Mouse (Mus musculus) layer of hippocampus, postnatal 36 days (tissue): ENCODE results near the gene Syngap1. TPM values are rescaled to one million over a fixed set of nuclear protein-coding genes. Genes with fewer than 3 reads are reported as not detected.
A peak's percentile ranks its signal among the peaks of the same experiment; 100 is the strongest.
"Not testable (repeated sequence)": the region's sequence is repeated elsewhere in the genome, so short reads cannot be mapped to it uniquely, and the experiment has no call there.

Source experiments
- DNase-seq, 2 experiments: peaks; one replicate each; pipeline ENCODE4 v3.0.0; 2022
- total RNA-seq, 2 experiments: library from RNA; stranded (reverse); gene quantifications; 2 replicates each; pipeline ENCODE4 v1.2.3; 2021

The Syngap1 gene
- 100 to 1,000 TPM; 449 to 485 TPM for total RNA-seq

DNA sequence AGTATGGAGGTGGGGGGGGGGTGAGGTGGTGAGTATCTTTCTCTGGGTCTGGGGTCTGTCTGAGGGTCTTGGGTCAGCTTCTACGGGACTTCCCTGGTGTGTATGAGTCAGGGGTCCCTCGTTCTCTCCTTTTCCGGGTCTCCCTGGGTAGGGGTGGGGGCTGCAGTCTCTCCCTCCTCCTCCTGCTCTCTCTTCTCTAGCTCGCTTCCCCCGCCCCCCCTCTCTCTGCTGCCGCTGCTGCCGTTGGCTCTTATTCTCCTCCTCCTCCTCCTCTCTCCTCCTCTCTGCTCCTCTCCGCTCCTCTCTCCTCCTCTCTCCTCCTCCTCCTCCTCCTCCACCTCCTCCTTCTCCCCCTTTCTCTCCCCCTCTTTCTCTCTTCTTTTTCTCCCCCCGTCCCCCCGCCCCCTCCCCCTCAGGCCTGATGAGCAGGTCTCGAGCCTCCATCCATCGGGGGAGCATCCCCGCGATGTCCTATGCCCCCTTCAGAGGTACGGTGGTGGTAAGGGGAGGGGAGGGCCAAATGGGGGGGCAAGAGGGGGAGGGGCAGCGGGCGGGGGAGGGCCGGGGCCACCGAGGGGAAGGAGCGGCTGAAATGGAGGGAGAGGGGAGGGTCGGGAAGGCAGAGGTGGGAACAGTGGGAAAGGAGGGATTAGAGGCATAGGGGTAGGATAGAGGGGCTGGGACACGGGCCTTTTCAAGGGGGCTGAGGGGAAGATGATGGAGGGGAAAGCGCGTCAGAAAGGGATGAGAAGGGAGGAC lies at the start of gene Syngap1:
Syngap1 (plus strand) TSS at position 223 of the 759 bp plus-strand sequence.
- peak in 1 of 2 experiments; percentile 50 for DNase-seq

DNA sequence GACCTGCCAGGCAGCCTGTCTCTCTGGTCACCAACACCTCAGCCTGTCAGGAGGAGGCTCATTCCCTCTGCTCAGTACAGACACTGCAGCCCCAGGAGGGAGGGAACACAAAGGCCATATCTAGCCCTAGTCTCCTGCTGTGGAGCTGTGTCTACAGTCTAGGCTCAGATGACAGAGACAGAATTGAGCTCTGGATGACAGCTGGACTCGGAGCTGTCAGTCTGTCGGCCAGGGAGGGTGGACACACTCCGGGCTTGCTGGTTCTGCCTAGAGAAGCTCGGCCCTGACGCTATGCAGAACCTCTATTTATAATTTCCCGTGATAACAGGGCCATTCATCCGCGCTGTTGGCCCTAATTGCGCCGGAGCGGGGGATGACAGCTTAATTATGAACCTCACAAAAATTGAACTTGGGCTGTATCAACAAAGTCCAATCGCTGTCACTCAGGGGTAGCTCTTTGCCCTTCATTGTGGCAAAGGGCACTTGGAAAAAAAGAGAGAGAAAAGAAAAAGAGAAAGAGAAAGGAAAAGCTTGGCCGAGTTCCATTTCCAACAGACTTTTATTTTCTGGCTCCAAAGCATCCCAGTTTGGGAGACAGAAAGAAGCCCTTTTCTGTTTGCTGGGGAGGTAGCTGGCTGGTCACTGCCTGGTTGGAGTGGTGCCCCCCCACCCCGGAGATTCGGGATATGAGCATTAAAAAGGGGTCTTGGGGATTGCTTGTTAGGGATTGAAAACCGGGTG lies 48.2 kb upstream of the Syngap1 start:
- DNase-seq: peak; percentile 26 to 29

DNA sequence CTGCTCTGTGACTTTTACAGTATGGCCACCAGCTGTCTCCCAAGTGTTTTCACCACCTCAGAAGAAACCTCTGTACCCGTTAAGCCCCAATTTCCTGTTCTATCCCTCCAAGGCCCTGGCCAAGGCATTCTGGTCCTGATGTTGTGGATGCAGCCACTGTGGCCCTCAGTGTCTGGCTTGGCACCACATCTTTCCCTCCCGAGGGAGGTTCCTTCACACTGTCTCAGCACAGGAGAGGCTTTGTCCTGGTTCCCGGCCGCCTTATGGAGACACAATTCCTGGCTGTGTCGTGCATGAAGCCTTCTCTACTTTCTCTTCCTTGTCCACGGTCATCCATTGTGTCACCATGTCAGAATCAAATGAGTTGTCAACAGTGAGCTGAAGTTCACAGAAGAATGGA lies 47.6 kb upstream of the Syngap1 start:
- DNase-seq: no peak

DNA sequence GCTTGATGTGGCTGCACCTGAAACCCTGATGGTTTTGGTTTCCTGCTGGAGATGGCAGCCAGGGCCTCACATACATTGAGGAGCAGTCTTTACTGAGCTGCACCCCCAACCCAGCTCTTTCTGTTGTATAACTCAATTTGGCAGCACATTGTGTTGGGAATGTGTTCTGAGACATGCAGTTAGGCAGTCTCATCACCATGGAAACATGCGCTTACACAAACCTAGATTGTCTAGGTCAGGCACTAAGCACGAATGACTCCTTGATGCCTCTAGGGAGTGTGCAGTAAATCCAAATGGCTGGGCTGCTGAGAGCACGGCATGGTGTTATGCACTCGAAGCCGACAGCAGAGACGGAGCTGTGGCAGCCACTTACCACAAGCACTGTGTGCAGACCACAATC lies 46.7 kb upstream of the Syngap1 start:
- peak; percentile 50 to 53 for DNase-seq

DNA sequence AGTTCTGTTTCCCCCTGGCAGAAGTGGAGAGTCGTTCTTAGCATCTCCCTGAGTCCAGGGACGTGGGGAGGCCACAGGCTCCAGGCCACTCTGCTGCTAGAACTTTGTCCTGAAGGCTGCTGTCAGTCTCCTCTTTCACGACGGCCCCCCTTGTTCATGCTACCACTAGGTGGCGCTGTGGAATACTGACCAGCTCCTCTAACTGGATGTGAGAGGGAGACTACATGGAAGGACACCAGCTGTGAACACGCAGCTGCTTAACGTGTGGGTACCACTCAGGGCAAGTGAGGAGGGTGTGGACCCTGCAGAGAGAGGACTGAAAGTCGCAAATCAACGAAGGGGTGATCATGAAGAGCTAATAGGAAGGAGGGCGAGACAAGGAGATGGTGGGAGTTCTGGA lies 45.5 kb upstream of the Syngap1 start:
- DNase-seq: peak in 1 of 2 experiments; percentile 42

DNA sequence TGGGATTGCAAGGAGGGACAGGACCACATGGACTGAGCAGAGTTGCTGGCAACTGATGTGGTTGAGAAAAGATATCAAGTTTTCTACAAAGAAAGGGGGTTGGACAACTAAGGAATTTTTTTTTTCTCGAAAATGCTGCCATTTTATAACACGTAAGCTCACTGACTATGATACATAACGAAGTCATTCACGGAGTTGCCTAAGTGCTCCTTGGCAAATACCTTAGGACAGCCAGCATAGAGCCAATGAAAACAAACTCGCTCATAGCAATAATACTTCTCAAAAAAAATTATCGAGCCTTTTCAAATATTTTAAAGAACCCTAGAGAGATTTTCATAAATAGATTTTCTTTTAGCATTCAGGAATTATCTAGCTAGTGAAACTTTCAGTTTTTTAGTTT lies 40.1 kb upstream of the Syngap1 start:
- DNase-seq: no peak

DNA sequence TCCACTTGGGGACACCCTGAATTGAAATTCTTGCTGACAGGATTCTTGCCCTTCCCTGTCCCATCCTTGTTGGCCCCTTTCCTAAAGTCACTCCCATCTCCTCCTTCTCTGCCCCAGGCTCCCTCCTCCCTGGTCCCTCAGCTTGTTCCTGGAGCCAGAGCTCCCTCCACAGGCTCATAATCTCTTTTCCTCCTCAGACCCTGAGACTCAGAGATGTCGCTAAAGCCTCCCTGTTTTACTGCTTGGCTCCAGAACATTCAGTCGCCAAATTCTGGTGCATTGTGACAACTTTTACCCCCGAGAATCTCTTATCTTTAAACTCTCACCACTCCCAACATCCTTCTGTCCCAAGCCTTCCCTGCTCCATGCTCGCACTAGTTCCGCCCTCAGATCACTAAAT lies 36.7 kb upstream of the Syngap1 start:
- no peak for DNase-seq

DNA sequence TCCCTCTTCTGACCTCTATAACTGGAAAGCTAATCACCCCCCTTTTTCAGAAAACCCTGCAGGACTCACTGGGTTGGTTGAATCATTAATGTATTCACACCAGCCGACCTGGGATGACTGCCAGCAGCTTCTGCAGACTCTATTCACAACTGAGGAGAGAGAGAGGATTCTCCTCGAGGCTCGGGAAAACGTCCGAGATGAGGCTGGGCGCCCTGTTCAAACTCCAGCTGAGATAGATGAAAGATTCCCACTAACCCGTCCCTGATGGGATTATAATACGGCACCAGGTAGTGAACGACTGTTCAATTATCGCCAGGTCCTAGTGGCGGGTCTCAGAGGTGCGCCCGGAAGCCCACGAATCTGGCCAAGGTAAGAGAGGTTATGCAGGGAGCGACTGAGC lies 33.5 kb upstream of the Syngap1 start:
- DNase-seq: not testable (repeated sequence)

DNA sequence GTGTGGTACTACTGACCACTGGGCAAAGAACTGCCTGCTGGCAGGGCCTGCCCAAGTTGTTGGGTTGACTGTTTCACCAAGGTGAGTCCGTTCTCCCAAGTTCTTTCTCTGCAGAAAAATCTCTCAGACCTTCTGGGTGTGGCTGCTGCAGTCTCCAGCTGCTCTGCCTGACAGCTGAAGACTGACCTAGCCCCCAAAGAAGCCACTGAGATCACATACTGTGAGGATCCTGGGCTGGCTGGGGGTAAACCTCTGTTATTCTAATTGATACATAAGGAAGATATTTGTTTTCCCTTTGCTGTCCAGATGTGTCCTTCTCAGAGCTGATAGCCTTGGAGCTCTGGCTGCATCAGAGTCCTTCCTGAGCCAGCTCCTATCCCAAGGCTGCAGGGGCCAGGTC lies 25.8 kb upstream of the Syngap1 start:
- DNase-seq: no peak

DNA sequence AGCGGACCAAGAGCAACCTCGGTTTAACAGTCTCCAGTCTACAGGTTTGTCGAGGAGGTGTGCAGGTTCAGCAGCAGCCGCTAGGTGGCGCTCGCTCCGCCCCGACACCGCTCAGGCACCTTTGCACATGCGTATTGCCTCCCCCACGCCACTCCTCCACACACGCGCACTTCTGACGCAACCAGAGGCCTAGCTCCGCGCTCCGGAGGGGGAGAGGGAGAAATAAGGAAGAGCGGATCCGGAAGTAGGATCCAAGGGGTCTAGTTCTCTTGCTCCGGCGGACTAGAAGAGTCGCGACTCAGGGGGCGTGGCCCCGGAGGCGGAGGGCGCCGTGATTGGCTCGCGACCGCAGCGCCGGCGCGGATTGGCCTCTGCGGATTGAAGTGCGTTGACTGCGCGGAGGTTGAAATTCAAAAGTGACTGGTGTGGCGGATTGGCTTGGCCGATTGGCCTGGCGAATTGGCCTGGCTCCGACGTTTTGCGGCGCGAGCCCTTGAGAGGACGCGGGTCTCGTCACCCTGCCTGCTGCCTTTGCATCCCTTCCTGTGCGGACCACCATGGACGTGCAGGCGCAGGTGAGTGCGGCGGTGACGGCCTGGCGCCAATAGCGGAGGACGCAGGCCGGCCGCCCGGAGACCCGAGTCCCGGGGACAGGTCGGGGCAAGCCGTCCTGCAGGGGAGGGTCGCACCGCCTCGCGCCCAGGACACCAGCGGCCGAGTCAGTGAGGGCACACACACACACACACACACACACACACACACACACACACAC lies 24.2 kb upstream of the Syngap1 start, which contains the start of gene Kifc5b:
Kifc5b (plus strand) TSS at position 381 of the 772 bp plus-strand sequence.
- peak; percentile 99 for DNase-seq

DNA sequence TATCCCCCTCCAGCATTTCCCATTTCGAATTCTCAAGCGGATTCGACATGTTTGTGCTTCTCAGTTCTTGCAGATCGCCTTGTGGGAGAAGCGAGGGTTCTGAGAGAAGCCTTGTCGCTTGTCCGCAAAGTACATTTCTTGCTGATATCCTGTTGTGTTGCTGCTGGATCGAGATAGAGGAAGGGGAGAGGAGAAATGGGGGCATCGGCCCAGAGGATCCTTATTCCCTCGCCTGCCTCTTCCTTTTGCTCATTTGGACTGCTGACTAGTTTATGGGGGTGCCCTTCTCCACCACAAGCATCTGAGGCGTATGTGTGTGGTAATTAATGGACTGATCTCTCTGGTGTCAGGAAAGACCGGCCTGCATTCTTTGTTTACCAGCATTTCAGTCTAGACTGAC lies 23.5 kb upstream of the Syngap1 start:
- not testable (repeated sequence) for DNase-seq

DNA sequence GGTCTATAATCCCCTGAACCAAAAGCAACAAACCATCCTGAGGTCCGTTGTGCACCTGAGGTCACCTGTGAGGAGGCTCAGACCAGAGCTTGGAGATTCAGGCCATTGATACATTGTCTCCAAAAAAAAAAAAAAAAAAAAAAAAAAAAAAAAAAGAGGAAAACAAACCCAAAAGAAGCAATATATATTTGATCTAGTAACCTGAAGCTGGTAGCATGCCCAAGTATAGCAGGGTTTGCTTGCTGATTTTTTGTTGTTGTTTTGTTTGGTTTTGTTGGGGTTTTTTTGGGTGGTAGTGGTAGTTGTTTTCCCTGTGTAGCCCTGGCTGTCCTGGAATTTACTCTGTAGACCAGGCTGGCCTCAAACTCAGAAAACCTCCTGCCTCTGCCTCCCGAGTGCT lies 22.7 kb upstream of the Syngap1 start:
- DNase-seq: no peak

DNA sequence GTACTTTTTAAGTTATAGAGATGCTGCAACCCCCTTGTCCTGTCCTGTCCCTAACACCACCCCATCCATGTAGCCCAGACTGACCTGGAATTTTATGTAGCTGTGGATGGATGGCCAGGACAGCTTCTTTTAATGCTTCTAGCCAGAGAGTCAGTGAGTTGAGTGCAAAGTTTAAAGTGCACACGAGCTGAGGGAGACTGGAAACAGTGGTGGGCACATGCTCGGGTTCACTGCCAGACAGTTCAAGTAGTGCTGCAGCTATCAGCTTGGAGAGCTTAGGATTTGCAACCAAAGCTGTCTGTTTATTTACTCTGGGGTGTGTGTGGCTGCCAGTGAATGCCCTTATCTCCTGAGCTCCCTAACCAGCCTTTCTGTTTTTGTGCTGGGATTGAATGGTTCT lies 21.5 kb upstream of the Syngap1 start:
- not testable (repeated sequence) for DNase-seq

DNA sequence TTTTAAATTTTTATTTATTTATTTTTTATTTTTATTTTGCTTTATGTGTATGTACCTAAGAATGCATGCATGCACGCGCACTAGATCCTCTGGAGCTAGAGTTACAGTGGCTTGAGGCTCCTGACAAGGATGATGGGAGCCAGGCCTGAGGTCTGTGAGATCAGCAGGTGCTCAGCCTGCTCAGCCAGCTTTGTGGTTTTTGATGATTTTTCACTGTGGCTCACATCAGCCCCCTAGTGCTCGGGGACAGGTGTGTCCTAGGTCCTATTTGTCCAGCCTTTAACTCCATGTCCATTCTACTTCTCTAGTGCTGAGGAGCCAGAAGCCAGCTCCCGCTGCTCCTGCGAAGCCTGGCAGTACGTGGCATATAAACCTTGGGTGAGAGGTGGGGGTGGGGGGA lies 18.7 kb upstream of the Syngap1 start:
- not testable (repeated sequence) for DNase-seq

DNA sequence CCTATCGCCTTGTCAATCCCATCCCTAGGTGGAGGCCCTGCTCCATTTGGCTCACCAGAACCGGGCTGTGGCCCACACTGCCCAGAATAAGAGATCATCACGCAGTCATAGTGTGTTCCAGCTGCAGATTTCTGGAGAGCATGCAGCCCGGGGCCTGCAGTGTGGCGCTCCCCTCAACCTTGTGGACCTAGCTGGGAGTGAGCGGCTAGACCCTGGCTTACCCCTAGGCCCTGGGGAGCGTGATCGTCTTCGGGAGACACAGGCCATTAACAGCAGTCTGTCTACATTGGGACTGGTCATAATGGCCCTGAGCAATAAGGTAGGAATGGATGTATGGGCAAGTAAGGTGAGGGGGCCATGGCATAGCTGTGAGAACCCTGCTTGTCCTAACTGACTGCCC lies 15.6 kb upstream of the Syngap1 start:
- not testable (repeated sequence) for DNase-seq

DNA sequence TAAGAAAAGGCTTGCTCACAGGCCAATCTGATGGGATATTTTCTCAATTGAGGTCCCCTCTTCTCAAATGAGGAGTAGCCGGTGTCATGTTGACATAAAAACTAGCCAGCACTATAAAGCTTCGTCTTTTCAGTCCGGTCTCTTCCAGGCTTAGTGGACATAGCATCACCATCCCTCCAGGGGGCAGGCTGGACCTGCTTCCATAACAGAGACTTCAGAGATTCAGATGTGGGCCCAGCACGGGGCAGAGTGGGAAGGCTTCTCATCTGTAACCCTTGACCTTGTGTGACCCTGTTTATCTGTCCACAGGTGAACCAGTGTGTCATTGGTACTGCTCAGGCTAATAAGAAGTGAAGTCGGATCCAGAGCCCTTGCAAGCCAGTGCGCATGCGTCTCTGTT lies 9.3 kb upstream of the Syngap1 start:
- DNase-seq: peak in 1 of 2 experiments; percentile 29

DNA sequence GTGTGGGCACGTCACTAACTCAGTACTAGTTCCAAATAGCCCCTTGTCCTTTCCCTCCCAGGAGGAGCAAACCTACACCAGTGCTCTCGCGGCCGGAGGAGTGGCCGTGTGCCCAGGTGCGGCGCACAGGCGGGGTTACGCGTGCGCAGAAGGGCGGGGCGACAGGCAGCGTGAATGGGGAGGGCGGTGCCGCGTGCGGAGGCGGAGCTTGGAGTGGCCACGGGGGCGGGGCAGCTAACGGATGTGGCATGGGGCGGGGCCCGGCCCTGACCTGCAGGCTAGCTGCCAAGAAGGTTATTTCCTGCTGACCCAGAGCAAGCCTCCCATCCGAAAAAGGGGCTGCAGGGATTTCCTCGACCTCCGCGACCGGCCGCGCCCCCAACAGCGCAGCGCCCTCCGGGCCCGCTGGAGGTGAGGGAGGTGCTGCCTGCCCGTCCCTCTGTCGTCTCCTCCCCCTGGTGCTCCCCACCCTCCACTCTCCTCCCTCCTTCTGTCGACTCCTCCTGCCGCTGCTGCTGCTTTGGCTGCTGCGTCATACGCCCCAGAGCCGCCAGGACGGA lies 8.1 kb upstream of the Syngap1 start, which contains the start of gene Phf1:
Phf1 (plus strand) TSS at position 214 of the 560 bp plus-strand sequence.
- DNase-seq: peak; percentile 94 to 95

DNA sequence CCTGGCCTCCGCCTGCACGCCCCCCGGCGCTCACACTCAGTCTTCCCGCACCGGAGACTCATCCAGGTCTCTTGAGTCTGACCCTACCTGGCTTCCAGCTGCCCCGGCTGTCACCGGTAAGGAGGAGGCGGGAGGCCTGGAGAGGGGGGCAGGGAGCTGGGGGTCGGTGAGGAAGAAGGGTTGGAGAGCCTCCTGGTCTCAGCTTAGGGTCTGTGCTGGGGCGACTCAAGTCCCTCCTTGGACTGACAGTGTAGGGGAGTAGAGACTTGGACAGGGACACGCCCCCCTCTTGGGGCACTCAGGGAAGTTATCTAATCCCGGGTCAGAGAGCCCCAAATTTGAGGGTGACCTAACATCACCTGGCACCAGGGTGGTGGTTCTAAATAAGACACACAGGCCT lies 7.6 kb upstream of the Syngap1 start:
- DNase-seq: no peak

DNA sequence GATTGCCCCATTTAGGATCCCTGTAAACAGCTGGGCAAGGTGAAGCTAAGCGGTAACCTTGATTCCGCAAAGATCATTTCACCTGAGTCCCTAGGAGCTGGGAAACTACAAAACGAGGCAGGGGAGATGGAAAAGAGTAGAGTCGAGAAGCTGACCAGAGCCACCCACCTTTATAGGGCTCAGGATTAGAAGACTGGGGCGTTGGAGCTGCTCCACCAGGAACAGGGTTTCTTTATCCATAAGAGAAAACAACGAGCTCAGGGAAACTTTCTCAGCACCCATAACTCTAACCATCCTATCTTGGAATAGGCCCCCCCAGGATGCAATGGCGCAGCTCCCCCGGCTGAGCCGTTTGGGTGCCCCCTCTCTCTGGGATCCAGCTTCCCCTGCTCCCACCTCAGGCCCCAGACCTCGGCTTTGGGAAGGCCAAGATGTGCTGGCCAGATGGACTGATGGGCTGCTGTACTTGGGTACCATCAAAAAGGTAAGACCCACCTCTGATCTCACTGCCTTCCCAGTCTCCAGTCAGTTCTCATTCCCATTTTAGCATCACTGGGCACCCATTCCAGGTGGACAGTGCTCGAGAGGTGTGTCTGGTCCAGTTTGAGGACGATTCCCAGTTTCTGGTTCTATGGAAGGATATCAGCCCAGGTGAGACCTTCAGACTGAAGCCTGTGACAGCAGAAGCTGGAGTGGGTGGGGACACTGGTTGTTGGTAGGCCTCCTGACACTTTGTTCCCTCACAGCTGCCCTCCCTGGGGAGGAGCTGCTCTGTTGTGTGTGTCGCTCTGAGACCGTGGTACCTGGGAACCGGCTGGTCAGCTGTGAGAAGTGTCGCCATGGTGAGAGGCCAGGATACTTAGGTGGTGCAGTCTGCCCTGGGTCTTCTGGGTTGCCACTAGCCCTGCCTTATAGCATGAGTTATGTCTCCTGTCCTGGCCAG lies 6.9 kb upstream of the Syngap1 start:
- DNase-seq: no peak

DNA sequence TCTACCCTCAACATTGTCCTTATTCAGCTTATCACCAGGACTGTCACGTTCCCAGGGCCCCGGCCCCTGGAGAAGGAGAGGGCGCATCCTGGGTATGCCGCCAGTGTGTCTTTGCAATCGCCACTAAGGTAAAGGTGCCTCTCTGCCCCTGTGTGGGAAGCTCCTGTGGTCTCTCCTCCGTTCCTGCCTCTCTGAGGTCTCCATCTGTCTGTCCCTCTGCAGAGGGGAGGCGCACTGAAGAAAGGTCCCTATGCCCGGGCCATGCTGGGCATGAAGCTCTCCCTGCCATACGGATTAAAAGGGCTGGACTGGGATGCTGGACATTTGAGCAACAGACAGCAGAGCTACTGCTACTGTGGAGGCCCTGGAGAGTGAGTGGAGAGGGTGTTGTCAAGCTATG lies 6.0 kb upstream of the Syngap1 start:
- DNase-seq: no peak

DNA sequence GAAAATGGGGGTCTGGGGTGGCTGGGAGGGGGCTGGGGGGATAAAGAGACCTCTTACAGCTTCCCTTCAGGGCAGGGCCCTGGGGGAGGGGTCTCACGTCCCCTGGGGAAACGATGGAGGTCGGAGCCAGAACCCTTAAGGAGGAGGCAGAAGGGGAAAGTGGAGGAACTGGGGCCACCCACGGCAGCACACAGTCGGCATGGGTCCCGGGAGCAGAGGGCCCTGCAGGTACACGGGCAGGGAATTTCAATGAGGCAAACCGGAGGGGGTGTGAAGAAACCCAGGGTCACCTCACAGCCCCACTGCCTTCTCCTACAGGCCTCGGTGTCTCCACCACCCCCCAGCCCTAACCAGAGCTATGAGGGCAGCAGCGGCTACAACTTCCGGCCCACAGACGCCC lies 4.6 kb upstream of the Syngap1 start:
- peak in 1 of 2 experiments; percentile 1 for DNase-seq
